Mouse (Mus musculus): ENCODE measurements around the gene Fgd3.

DNA sequence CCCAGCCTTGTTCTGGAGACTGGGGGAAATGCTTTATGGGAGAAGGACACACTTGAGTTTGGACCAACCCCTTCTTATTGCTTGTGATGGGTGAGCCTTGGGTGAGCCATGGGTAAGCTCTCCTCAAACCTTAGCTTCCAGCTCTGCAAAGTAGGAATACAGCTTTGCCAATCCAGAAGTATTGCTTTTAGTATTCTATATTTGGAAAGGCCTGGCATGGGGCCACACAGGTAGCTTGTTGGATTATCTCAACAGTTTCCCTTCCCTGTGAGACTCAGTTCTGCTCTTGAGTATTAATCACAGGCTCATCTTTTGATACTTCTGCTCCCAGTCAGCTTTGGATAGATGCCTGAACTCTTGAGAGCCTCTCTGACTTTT is 22.6 kb upstream of the Fgd3 start:
- TF ChIP-seq CTCF (IDR thresholded peaks at IDR 0.05; ENCODE audit: low read depth, low read length) (no peak), POLR2AphosphoS5 (IDR thresholded peaks at IDR 0.05; ENCODE audit: insufficient replicate concordance, low read depth, low read length) (no peak)

Measured in G1E (cell line).